Mouse (Mus musculus): ENCODE data around the gene Ptpn3. TPM values are rescaled to one million over a fixed set of nuclear protein-coding genes. Genes with fewer than 3 reads are reported as not detected.

The Ptpn3 gene
- total and polyA plus RNA-seq, 3 experiments: 4.7 to 8.4 TPM; not detected in 1

DNA sequence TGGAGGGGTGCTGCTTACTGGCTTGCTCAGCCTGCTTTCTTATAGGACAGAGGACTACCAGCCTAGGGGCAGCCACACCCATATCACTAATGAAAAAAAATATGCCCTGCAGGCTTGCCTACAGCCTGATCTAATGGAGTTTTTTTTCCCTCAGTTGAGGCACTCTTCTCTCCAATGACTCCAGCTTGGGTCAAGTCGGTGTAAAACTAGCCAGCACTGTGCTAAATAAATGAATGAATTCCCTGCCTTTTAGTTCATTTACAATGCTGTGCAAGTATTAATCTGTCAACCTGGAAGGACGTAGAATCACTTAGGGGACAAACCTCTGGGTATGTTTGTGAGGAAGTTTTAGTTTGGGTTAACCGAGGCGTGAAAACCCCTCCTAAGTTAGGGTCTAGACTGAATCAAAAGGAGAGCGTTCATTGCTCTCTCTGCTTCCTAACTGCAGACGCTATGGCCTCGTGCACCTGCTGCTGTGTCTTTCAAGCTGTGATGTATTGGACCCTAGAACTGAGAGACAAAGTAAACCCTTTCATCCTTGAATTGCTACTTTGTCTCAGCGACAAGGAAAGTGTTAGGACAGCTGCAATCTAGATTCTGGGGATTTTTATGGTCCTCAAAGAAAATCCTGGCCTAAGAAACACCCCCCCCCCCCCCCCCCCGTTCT, 33.5 kb upstream of the Ptpn3 start:
- no peaks in the 10 kb centered on the region for H3K9me3 ChIP-seq (replicated peaks; ENCODE audit: insufficient read depth, low read length)
- no peaks in the 10 kb centered on the region for H3K79me2 ChIP-seq (ENCODE audit: control insufficient read depth, insufficient read depth, low read length, poor library complexity)
- H3K27ac ChIP-seq (ENCODE audit: control insufficient read depth, low read depth, low read length): no peak overlapping the region
- no peak for TF ChIP-seq GATA1 (IDR thresholded peaks at IDR 0.05; ENCODE audit: low read depth, low read length)
- TF ChIP-seq ELF1 (IDR thresholded peaks at IDR 0.05; ENCODE audit: low read depth, low read length): no peak
- TF ChIP-seq CTCF (IDR thresholded peaks at IDR 0.05 in 2 of 3, conservative IDR thresholded peaks at IDR 0.05 in 1 of 3; ENCODE audit: control insufficient read depth in 1 of 3, insufficient read depth in 1 of 3, low read depth in 2 of 3, low read length in 3 of 3, poor library complexity in 1 of 3, severe bottlenecking in 1 of 3): no peak
- no peak for TF ChIP-seq RAD21 (IDR thresholded peaks at IDR 0.05; ENCODE audit: low read depth, low read length)
- no peak for TF ChIP-seq ZMIZ1 (IDR thresholded peaks at IDR 0.05; ENCODE audit: low read depth, low read length)
- TF ChIP-seq MYB (IDR thresholded peaks at IDR 0.05; ENCODE audit: low read depth, low read length): no peak
- TF ChIP-seq MAZ (IDR thresholded peaks at IDR 0.05; ENCODE audit: low read depth, low read length): no peak
- no peak for TF ChIP-seq USF1 (IDR thresholded peaks at IDR 0.05; ENCODE audit: low read depth, low read length)
- TF ChIP-seq TBP (IDR thresholded peaks at IDR 0.05; ENCODE audit: low read depth, low read length): no peak
- no peaks in the 10 kb centered on the region for H3K27me3 ChIP-seq (ENCODE audit: control insufficient read depth in 1 of 2, insufficient read depth in 2 of 2, low read length in 2 of 2)
- DNase-seq (ENCODE audit: low read depth, low spot score): no peak
- H3K9ac ChIP-seq (ENCODE audit: control insufficient read depth, low read depth, low read length, poor library complexity, severe bottlenecking): no peak overlapping the region
- H3K4me1 ChIP-seq (ENCODE audit: control insufficient read depth in 1 of 2, insufficient read depth in 2 of 2, low read length in 2 of 2): no peaks in the 10 kb centered on the region
- H3K36me3 ChIP-seq (ENCODE audit: control insufficient read depth in 1 of 2, insufficient read depth in 2 of 2, low read length in 2 of 2): no peaks in the 10 kb centered on the region
- H3K4me3 ChIP-seq (ENCODE audit: control insufficient read depth in 1 of 2, insufficient read depth in 1 of 2, low read depth in 2 of 2, low read length in 2 of 2): no peak overlapping the region

DNA sequence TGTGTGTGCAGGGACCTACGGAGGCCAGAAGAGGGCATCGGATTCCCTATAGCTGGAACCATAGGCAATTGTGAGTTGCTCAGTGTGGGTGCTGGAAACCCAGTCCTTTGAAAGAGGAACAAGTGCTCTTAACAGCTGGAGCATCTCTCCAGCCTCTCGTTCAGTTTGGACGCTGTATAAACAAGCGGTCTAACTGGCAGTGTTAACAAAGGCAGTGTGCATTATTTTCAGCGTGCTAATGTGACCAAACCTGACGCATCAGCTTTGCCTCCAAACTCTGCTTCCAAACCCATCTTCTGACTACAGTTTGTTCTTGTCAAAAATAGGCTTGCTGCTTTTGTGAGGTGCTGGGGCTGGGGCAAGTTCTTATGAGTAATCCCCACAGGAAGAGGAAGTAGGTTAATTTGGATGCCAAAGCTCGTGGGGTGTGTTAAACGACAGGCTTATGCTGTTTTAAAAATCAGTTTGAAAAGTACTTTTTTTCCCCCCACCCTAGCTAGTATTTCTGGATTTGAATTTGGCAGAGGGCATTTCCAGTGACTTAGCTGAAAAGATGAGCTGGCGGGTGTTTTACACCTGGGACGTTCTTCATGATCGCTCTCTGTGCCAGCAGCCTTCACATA, 32.4 kb upstream of the Ptpn3 start:
- no peaks in the 10 kb centered on the region for H3K4me1 ChIP-seq (ENCODE audit: control insufficient read depth in 1 of 2, insufficient read depth in 2 of 2, low read length in 2 of 2)

DNA sequence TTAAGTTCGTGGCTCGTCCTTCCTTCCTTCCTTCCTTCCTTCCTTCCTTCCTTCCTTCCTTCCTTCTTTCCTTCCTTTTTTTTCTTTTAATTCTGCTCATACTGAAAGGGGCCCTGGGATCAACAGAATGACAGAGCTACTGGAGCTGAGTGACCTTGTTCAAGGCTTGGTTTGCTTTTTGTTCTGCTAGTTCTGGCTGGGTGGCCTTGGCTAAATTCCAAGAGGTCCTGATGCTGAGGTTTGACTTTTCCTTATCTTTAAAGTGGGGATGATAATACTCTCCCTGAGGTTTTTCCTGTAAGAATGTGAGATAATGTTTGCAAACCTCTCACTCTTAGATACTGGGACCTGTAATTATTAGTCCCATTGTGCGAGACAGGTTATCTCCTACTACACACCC, 30.9 kb upstream of the Ptpn3 start:
- no peak overlapping the region for H3K4me3 ChIP-seq (ENCODE audit: control insufficient read depth in 1 of 2, insufficient read depth in 1 of 2, low read depth in 2 of 2, low read length in 2 of 2)
- H3K79me2 ChIP-seq (ENCODE audit: control insufficient read depth, insufficient read depth, low read length, poor library complexity): no peaks in the 10 kb centered on the region
- TF ChIP-seq MXI1 (IDR thresholded peaks at IDR 0.05; ENCODE audit: low read depth, low read length): no peak
- no peak for TF ChIP-seq POLR2AphosphoS2 (IDR thresholded peaks at IDR 0.05; ENCODE audit: low read length)
- TF ChIP-seq KAT2A (conservative IDR thresholded peaks at IDR 0.05; ENCODE audit: low read depth, low read length): no peak
- TF ChIP-seq ETS1 (IDR thresholded peaks at IDR 0.05; ENCODE audit: low read depth, low read length): no peak
- no peak for TF ChIP-seq BHLHE40 (IDR thresholded peaks at IDR 0.05; ENCODE audit: borderline replicate concordance, low read depth, low read length)
- TF ChIP-seq ZNF384 (IDR thresholded peaks at IDR 0.05; ENCODE audit: low read depth, low read length): no peak
- no peak for TF ChIP-seq GATA1 (IDR thresholded peaks at IDR 0.05; ENCODE audit: low read depth, low read length)
- TF ChIP-seq POLR2AphosphoS5 (IDR thresholded peaks at IDR 0.05; ENCODE audit: borderline replicate concordance, low read depth, low read length): no peak
- no peak for TF ChIP-seq EP300 (IDR thresholded peaks at IDR 0.05; ENCODE audit: low read depth in 1 of 2, low read length in 2 of 2)
- no peak for TF ChIP-seq USF2 (IDR thresholded peaks at IDR 0.05; ENCODE audit: borderline replicate concordance in 1 of 2, insufficient read depth in 1 of 2, low read depth in 1 of 2, low read length in 2 of 2)
- no peak for TF ChIP-seq UBTF (IDR thresholded peaks at IDR 0.05; ENCODE audit: borderline replicate concordance, insufficient read depth, low read depth, low read length)
- TF ChIP-seq MAX (IDR thresholded peaks at IDR 0.05; ENCODE audit: low read length): no peak
- no peak for TF ChIP-seq TCF12 (IDR thresholded peaks at IDR 0.05; ENCODE audit: low read depth, low read length)
- no peak for TF ChIP-seq RCOR1 (IDR thresholded peaks at IDR 0.05; ENCODE audit: low read depth, low read length)
- TF ChIP-seq CTCF (IDR thresholded peaks at IDR 0.05 in 2 of 3, conservative IDR thresholded peaks at IDR 0.05 in 1 of 3; ENCODE audit: control insufficient read depth in 1 of 3, insufficient read depth in 1 of 3, low read depth in 2 of 3, low read length in 3 of 3, poor library complexity in 1 of 3, severe bottlenecking in 1 of 3): no peak
- no peak for TF ChIP-seq ELF1 (IDR thresholded peaks at IDR 0.05; ENCODE audit: low read depth, low read length)
- TF ChIP-seq SMC3 (IDR thresholded peaks at IDR 0.05; ENCODE audit: low read depth, low read length): no peak

More for the DNA sequence above, 32.4 kb upstream of the Ptpn3 start:
- H3K4me3 ChIP-seq (ENCODE audit: control insufficient read depth in 1 of 2, insufficient read depth in 1 of 2, low read depth in 2 of 2, low read length in 2 of 2): no peak overlapping the region
- H3K36me3 ChIP-seq (ENCODE audit: control insufficient read depth in 1 of 2, insufficient read depth in 2 of 2, low read length in 2 of 2): no peaks in the 10 kb centered on the region
- no peak for TF ChIP-seq E2F4 (IDR thresholded peaks at IDR 0.05; ENCODE audit: borderline replicate concordance, low read depth, low read length)
- DNase-seq (ENCODE audit: low read depth, low spot score): peak; percentile 26
- H3K9me3 ChIP-seq (replicated peaks; ENCODE audit: insufficient read depth, low read length): no peaks in the 10 kb centered on the region
- no peak overlapping the region for H3K9ac ChIP-seq (ENCODE audit: control insufficient read depth, low read depth, low read length, poor library complexity, severe bottlenecking)
- H3K27me3 ChIP-seq (ENCODE audit: control insufficient read depth in 1 of 2, insufficient read depth in 2 of 2, low read length in 2 of 2): no peaks in the 10 kb centered on the region
- H3K79me2 ChIP-seq (ENCODE audit: control insufficient read depth, insufficient read depth, low read length, poor library complexity): no peaks in the 10 kb centered on the region
- no peak overlapping the region for H3K27ac ChIP-seq (ENCODE audit: control insufficient read depth, low read depth, low read length)

More for the DNA sequence above, 30.9 kb upstream of the Ptpn3 start:
- Histone ChIP-seq H3K27ac (ENCODE audit: control insufficient read depth, low read depth, low read length) (no peak overlapping the region), H3K4me1 (ENCODE audit: control insufficient read depth in 1 of 2, insufficient read depth in 2 of 2, low read length in 2 of 2) (no peaks in the 10 kb centered on the region), H3K36me3 (ENCODE audit: control insufficient read depth in 1 of 2, insufficient read depth in 2 of 2, low read length in 2 of 2) (no peaks in the 10 kb centered on the region), H3K9me3 (replicated peaks; ENCODE audit: insufficient read depth, low read length) (no peaks in the 10 kb centered on the region), H3K9ac (ENCODE audit: control insufficient read depth, low read depth, low read length, poor library complexity, severe bottlenecking) (no peak overlapping the region), H3K27me3 (ENCODE audit: control insufficient read depth in 1 of 2, insufficient read depth in 2 of 2, low read length in 2 of 2) (no peaks in the 10 kb centered on the region)
- DNase-seq (ENCODE audit: low read depth, low spot score): no peak
